Mouse (Mus musculus) thymus, adult 2 months (tissue): Measurements from ENCODE around the gene Llgl1. TPM values are rescaled to one million over a fixed set of nuclear protein-coding genes. Genes with fewer than 3 reads are reported as not detected.

Experiments
- DNase-seq: peaks from one replicate; pipeline ENCODE4 v3.0.0; 2021
- H3K27ac ChIP-seq: fragments of 200-500 bp; 2 replicates; pipeline ENCODE4 v1.5.1; 2012; ENCODE audit warnings: low read length, control low read depth; ENCODE audit not compliant: control insufficient read depth, insufficient read depth
- H3K27me3 ChIP-seq: fragments of 200-500 bp; 2 replicates; pipeline ENCODE4 v1.6.1; 2012; ENCODE audit warnings: mild to moderate bottlenecking, low read length, moderate library complexity, mixed read lengths; ENCODE audit not compliant: control insufficient read depth, insufficient read depth
- H3K36me3 ChIP-seq: fragments of 200-500 bp; 2 replicates; pipeline ENCODE4 v1.6.1; 2012; ENCODE audit warnings: mild to moderate bottlenecking, low read length, moderate library complexity; ENCODE audit not compliant: control insufficient read depth, insufficient read depth
- H3K4me1 ChIP-seq: fragments of 200-500 bp; replicated peaks from 2 replicates; pipeline ENCODE4 v1.6.1; 2012; ENCODE audit warnings: low read length; ENCODE audit not compliant: control insufficient read depth, insufficient read depth
- H3K4me3 ChIP-seq: fragments of 200-500 bp; 2 replicates; pipeline ENCODE4 v1.5.1; 2012; ENCODE audit warnings: mild to moderate bottlenecking, low read length, control low read depth, moderate library complexity; ENCODE audit not compliant: control insufficient read depth, insufficient read depth
- CTCF ChIP-seq: fragments of 200-500 bp; IDR thresholded peaks from 2 replicates; pipeline ENCODE4 v1.5.1; 2012; ENCODE audit warnings: mild to moderate bottlenecking, control low read depth, low read length, moderate library complexity, borderline replicate concordance; ENCODE audit not compliant: control insufficient read depth, poor library complexity, insufficient read depth; ENCODE audit errors: extremely low read depth
- POLR2A ChIP-seq: fragments of 200-500 bp; IDR thresholded peaks from 2 replicates; pipeline ENCODE4 v1.6.1; 2012; ENCODE audit warnings: mild to moderate bottlenecking, low read length, control low read depth, moderate library complexity; ENCODE audit not compliant: control insufficient read depth, poor library complexity, insufficient read depth; ENCODE audit errors: extremely low read depth
- WGBS: fragments of 180-500 bp; shearing (Covaris S2); methylation state at CpG from one replicate; pipeline ENCODE4 v1.1.7; 2018; 5-methylcytosine and 5-hydroxymethylcytosine counted together
- polyA plus RNA-seq: library from polyadenylated mRNA; depleted of rRNA; stranded (reverse); fragments of >200 nt; gene quantifications from 2 replicates; pipeline ENCODE4 v1.2.3, GENCODE M21; 2012; rRNA removed

The Llgl1 gene
- polyA plus RNA-seq, 1 experiment, result 143 TPM

- DNase-seq, result no peak
- 71% methylated on average over 3 of the region's 3 CpGs for WGBS
- TF ChIP-seq CTCF (no peak), POLR2A (no peak)
Observed at GRCm38 (mm10) chr11:60761681-60762080, 62.2 kb downstream of the Llgl1 start.

More at GRCm38 (mm10) chr11:60761681-60762080, 62.2 kb downstream of the Llgl1 start:
- peaks cover 12% of the 10 kb centered on the region for H3K36me3 ChIP-seq
- H3K27ac ChIP-seq, result no peak overlapping the region
- H3K27me3 ChIP-seq, result no peaks in the 10 kb centered on the region
- no peak overlapping the region for H3K4me3 ChIP-seq
- no peaks in the 10 kb centered on the region for H3K4me1 ChIP-seq

Other genes starting within 250 kb of the Llgl1 start
- 59.9 and 60.7 TPM in 2 replicates for gene Drg2, start 245.1 kb upstream of the Llgl1 start, polyA plus RNA-seq
- 0.17 and 0.20 TPM in 2 replicates for gene Myo15, start 230.4 kb upstream of the Llgl1 start, polyA plus RNA-seq
- gene Alkbh5, start 163.3 kb upstream of the Llgl1 start, polyA plus RNA-seq, result 29.0 and 37.4 TPM in 2 replicates
- gene Flii, start 27.5 kb downstream of the Llgl1 start, polyA plus RNA-seq, result 254 and 271 TPM in 2 replicates
- gene Mief2, start 28.7 kb downstream of the Llgl1 start, polyA plus RNA-seq, result 26.1 and 26.6 TPM in 2 replicates
- 17.9 and 19.4 TPM in 2 replicates for gene Top3a, start 77.6 kb downstream of the Llgl1 start, polyA plus RNA-seq
- gene Smcr8, start 77.8 kb downstream of the Llgl1 start, polyA plus RNA-seq, result 25.5 and 26.4 TPM in 2 replicates
- 27.4 and 29.9 TPM in 2 replicates for gene Shmt1, start 112.0 kb downstream of the Llgl1 start, polyA plus RNA-seq
- gene Dhrs7b, start 130.9 kb downstream of the Llgl1 start, polyA plus RNA-seq, result 16.1 and 17.3 TPM in 2 replicates
- gene Tmem11, start 179.5 kb downstream of the Llgl1 start, polyA plus RNA-seq, result 72.9 and 76.7 TPM in 2 replicates
- gene Natd1, start 215.0 kb downstream of the Llgl1 start, polyA plus RNA-seq, result 62.9 and 63.8 TPM in 2 replicates
- gene Map2k3, start 232.3 kb downstream of the Llgl1 start, polyA plus RNA-seq, result 30.9 and 33.1 TPM in 2 replicates